Mouse (Mus musculus) thymus, adult 2 months (tissue): ENCODE data around the gene Kctd21.

ENCODE experiments used
- CTCF ChIP-seq: fragments of 200-500 bp; IDR thresholded peaks from 2 replicates; pipeline ENCODE4 v1.5.1; 2012; ENCODE audit warnings: mild to moderate bottlenecking, control low read depth, low read length, moderate library complexity, borderline replicate concordance; ENCODE audit not compliant: control insufficient read depth, poor library complexity, insufficient read depth; ENCODE audit errors: extremely low read depth
- POLR2A ChIP-seq: fragments of 200-500 bp; IDR thresholded peaks from 2 replicates; pipeline ENCODE4 v1.6.1; 2012; ENCODE audit warnings: mild to moderate bottlenecking, low read length, control low read depth, moderate library complexity; ENCODE audit not compliant: control insufficient read depth, poor library complexity, insufficient read depth; ENCODE audit errors: extremely low read depth

GRCm38 (mm10) chr7:97313364-97313995 lies 18.6 kb upstream of the Kctd21 start:
- TF ChIP-seq POLR2A: no peak
- TF ChIP-seq CTCF: no peak
